Mouse (Mus musculus) left cerebral cortex, postnatal 36 days (tissue): ENCODE data around the gene Homez. TPM values are rescaled to one million over a fixed set of nuclear protein-coding genes. Genes with fewer than 3 reads are reported as not detected.

Source experiments
- DNase-seq, 2 experiments: peaks; one replicate each; pipeline ENCODE4 v3.0.0; 2021 to 2022; ENCODE audit warnings: low spot score in 2 of 2, mixed read lengths in 1 of 2
- intact Hi-C: fragments of 180-260 bp; cut with DNase I; formaldehyde crosslinking; loops from one replicate; pipeline ENCODE4 v1.15.1; 2025
- total RNA-seq, 2 experiments: library from RNA; stranded (reverse); gene quantifications; 2 replicates each; pipeline ENCODE4 v1.2.3; 2021

The Homez gene
- total RNA-seq, 2 experiments from 2014 or later: 15.9 to 22.1 TPM

- intact Hi-C loops: no loop called here
Observed at GRCm38 (mm10) chr14:54875844-54876538, 5.2 kb upstream of the Homez start.

GRCm38 (mm10) chr14:54874165-54874564 lies 3.4 kb upstream of the Homez start:
- DNase-seq: no peak
- intact Hi-C loops: no loop called here

More at GRCm38 (mm10) chr14:54875844-54876538, 5.2 kb upstream of the Homez start:
- DNase-seq: no peak

DNA sequence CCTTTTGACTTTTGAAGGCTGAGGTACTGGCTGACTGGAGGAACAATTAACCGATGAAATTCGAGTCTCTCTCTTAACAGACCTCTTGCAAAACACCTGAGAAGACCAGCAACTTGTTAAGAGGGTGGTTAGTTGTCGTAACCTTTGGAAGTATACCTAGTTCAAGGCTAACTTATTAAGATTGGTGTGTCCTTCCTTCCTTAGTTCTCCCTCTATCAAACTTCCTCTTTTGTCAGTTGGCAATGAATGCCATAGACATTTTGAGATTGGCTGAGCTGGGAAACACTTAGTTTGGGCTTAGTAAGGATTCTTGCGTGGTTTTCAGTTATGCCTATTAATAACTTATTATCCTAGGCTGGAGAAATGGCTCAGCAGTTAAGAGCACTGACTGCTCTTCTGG lies 2.7 kb downstream of the Homez start:
- DNase-seq: no peak
- intact Hi-C loops: no loop called here

- DNase-seq: no peak
- intact Hi-C loops: no loop called here
Observed at GRCm38 (mm10) chr14:54866936-54867335, 3.8 kb downstream of the Homez start.

DNA sequence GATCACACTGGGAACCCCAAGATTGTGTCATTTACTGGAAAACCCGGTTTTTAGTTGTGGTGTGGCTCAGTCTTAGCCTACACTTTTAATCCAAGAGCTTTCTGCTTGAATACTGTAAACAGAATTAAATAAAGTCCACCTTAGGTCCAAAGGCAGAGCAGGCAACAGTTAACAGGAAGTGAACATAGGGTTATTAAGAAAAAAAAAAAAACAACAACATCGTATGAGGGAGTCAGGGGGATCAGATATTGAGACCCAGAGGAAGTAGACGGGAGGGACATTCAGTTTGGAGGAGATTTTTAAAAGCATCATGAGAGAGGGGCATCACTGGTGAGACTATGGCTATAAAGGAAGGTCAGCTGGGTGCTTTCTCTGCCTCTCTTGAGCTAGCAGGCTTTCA lies 4.5 kb downstream of the Homez start:
- intact Hi-C loops: no loop called here
- no peak for DNase-seq

GRCm38 (mm10) chr14:54865626-54866025 lies 5.1 kb downstream of the Homez start:
- no peak for DNase-seq
- intact Hi-C loops: no loop called here

- no peak for DNase-seq
- intact Hi-C loops: no loop called here
Observed at GRCm38 (mm10) chr14:54864313-54865036, 6.3 kb downstream of the Homez start.

GRCm38 (mm10) chr14:54863501-54864312 lies 7.1 kb downstream of the Homez start:
- peak; percentile 93 to 94 for DNase-seq
- intact Hi-C loops: no loop called here

DNA sequence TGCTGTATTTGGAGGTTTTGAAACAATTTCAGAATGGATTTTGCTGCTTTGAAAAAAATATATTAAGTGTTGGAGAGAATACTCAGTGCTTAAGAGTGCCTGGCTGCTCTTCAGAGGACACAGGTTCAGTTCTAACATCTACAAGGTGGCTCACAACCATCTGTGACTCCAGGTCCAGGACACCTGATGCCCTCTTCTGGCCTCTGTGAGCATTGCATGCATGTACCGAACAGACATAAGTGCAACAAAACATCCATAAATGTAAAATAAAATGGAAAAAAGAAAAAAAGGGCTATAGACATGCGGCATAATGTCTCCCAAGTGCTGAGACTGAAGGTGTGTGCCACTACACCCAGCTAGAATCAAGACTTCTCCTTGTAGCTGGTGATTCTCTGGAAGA lies 10.2 kb downstream of the Homez start:
- peak; percentile 40 to 56 for DNase-seq
- intact Hi-C loops: loop anchor here (1.0 kb wide), 1 partner anchor 146 kb away; no protein-coding TSS in a partner anchor

- intact Hi-C loops: no loop called here
- no peak for DNase-seq
Observed at GRCm38 (mm10) chr14:54857891-54858290, 12.9 kb downstream of the Homez start.

- no peak for DNase-seq
Observed at GRCm38 (mm10) chr14:54856703-54857102, 14.1 kb downstream of the Homez start.

GRCm38 (mm10) chr14:54855726-54856125 lies 15.0 kb downstream of the Homez start:
- intact Hi-C loops: no loop called here
- no peak for DNase-seq

More at GRCm38 (mm10) chr14:54856703-54857102, 14.1 kb downstream of the Homez start:
- intact Hi-C loops: no loop called here

DNA sequence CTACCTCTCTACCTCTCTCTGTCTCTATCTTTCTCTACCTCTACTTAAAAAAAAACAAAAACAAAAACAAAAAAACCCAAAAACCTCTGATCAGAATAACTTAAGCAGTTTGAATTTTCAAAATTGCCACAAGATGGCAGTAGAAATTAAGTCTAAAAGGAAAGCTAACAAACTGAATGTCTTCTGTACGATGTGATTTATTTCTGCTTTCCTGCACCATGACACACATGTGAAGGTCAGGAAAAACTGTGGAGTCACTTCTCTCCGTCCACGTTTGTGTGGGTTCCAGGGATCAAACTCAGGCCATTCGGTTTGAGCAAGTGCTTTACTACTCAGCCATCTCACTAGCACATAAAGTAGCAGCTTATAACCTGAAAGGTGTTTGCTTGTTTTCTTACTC lies 27.3 kb downstream of the Homez start:
- DNase-seq: peak in 1 of 2 experiments; percentile 10
- intact Hi-C loops: loop anchor here (5.0 kb wide), 1 partner anchor 169 kb away; no protein-coding TSS in a partner anchor

DNA sequence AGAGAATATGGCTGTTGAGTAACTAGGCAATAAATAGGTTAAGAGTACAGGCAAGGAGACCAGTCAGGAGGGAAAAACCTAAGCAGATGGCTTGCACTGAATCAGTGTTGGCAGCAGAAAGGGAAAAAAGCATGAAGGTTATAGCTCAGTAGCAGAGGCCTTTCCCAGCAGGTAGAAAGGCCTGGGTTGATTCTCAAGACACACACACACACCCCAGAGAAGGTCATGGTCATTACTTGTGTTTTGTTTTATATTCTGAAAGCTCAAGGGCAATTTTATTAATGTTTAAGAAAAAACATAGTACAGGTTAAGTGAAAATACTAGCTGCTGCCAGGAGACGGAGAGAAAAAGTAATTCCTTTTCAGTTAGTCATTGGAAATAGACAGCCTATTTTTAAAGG lies 47.0 kb downstream of the Homez start:
- intact Hi-C loops: no loop called here
- no peak for DNase-seq

GRCm38 (mm10) chr14:54822301-54822700 lies 48.5 kb downstream of the Homez start:
- intact Hi-C loops: no loop called here
- DNase-seq: no peak

DNA sequence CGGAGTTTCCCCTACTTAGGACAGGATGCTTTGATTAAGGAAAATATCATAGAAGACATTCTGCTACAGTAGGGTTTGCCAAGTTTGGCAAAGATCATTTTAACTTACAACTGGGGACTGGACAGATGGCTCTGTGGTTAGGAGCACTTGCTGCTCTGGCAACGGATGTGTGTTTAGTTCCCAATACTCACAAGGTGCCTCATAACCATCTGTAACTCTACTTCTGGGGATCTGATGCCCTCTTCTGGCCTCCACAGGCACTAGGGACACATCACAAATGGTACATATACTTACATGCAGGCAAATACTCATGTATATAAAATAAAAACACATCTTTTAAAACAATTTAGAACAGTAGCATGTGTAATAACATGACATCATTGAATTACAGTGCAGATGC lies 53.0 kb downstream of the Homez start:
- intact Hi-C loops: loop anchor here (1.0 kb wide), 1 partner anchor 103 kb away; no protein-coding TSS in a partner anchor
- no peak for DNase-seq

GRCm38 (mm10) chr14:54815737-54816136 lies 55.0 kb downstream of the Homez start:
- intact Hi-C loops: no loop called here
- no peak for DNase-seq

- DNase-seq: no peak
- intact Hi-C loops: no loop called here
Observed at GRCm38 (mm10) chr14:54813991-54814390, 56.8 kb downstream of the Homez start, which contains the start of gene Rnf212b. Rnf212b (plus strand) TSS chr14:54814141.

GRCm38 (mm10) chr14:54809668-54810033 lies 61.1 kb downstream of the Homez start:
- DNase-seq: no peak
- intact Hi-C loops: no loop called here
